Mouse (Mus musculus) natural killer cell, adult 2 months (primary cell): ENCODE results near the gene Dnase1l2.
"Not testable (repeated sequence)": the region's sequence is repeated elsewhere in the genome, so short reads cannot be mapped to it uniquely, and the experiment has no call there.

Experiments used
- DNase-seq, 2 experiments: peaks; one replicate each; pipeline ENCODE4 v3.0.0; 2022; ENCODE audit warnings: low spot score in 2 of 2

Dnase1l2 gene

GRCm38 (mm10) chr17:24429201-24429983, 13.5 kb downstream of the Dnase1l2 start:
- no peak for DNase-seq

- DNase-seq: no peak
These were observed 15.7 kb downstream of the Dnase1l2 start for GRCm38 (mm10) chr17:24427170-24427557.

GRCm38 (mm10) chr17:24426471-24427169, 16.3 kb downstream of the Dnase1l2 start, which contains the start of gene Eci1:
Gene Eci1 (plus strand): TSS chr17:24426641.
- DNase-seq: peak; percentile 88 to 93

- no peak for DNase-seq
These were observed 17.0 kb downstream of the Dnase1l2 start for GRCm38 (mm10) chr17:24425905-24426304.

- not testable (repeated sequence) for DNase-seq
These were observed 17.6 kb downstream of the Dnase1l2 start for GRCm38 (mm10) chr17:24425326-24425725.

- DNase-seq: no peak
These were observed 18.4 kb downstream of the Dnase1l2 start for GRCm38 (mm10) chr17:24424489-24424888.

GRCm38 (mm10) chr17:24423114-24423513, 19.8 kb downstream of the Dnase1l2 start:
- DNase-seq: no peak

- no peak for DNase-seq
These were observed 26.8 kb downstream of the Dnase1l2 start for GRCm38 (mm10) chr17:24416051-24416652.

- DNase-seq: no peak
These were observed 27.9 kb downstream of the Dnase1l2 start for GRCm38 (mm10) chr17:24415011-24415410.

- DNase-seq: peak; percentile 90 to 91
These were observed 28.5 kb downstream of the Dnase1l2 start, which contains the start of gene Rnps1 for GRCm38 (mm10) chr17:24414230-24414976. Gene Rnps1 (plus strand): TSS chr17:24414565.

GRCm38 (mm10) chr17:24413557-24414211, 29.2 kb downstream of the Dnase1l2 start:
- peak; percentile 18 to 39 for DNase-seq

GRCm38 (mm10) chr17:24407116-24407803, 35.6 kb downstream of the Dnase1l2 start:
- no peak for DNase-seq

- DNase-seq: no peak
These were observed 40.5 kb downstream of the Dnase1l2 start for GRCm38 (mm10) chr17:24402371-24402770.

GRCm38 (mm10) chr17:24394456-24394855, 48.4 kb downstream of the Dnase1l2 start:
- no peak for DNase-seq

- no peak for DNase-seq
These were observed 49.4 kb downstream of the Dnase1l2 start for GRCm38 (mm10) chr17:24393527-24393926.

- DNase-seq: no peak
These were observed 51.8 kb downstream of the Dnase1l2 start for GRCm38 (mm10) chr17:24391149-24391548.
